Mouse (Mus musculus): ENCODE data around the gene Ptprm.
"Not testable (repeated sequence)": the region's sequence is repeated elsewhere in the genome, so short reads cannot be mapped to it uniquely, and the experiment has no call there.

Gene Ptprm

GRCm38 (mm10) chr17:66852496-66852895, 501.8 kb downstream of the Ptprm start:
- DNase-seq: no peak

- DNase-seq: not testable (repeated sequence)
These were observed 507.2 kb downstream of the Ptprm start for GRCm38 (mm10) chr17:66847011-66847410.

- no peak for DNase-seq
These were observed 531.9 kb downstream of the Ptprm start for GRCm38 (mm10) chr17:66822347-66822746.

- no peak for DNase-seq
These were observed 536.9 kb downstream of the Ptprm start for GRCm38 (mm10) chr17:66817380-66817779.

- DNase-seq: no peak
These were observed 538.3 kb downstream of the Ptprm start for GRCm38 (mm10) chr17:66815921-66816320.

- DNase-seq: no peak
These were observed 540.5 kb downstream of the Ptprm start for GRCm38 (mm10) chr17:66813786-66814185.

GRCm38 (mm10) chr17:66813346-66813745, 540.9 kb downstream of the Ptprm start:
- DNase-seq: no peak

GRCm38 (mm10) chr17:66809786-66810185, 544.5 kb downstream of the Ptprm start:
- DNase-seq: no peak

- DNase-seq: no peak
These were observed 546.1 kb downstream of the Ptprm start for GRCm38 (mm10) chr17:66808186-66808585.

GRCm38 (mm10) chr17:66801831-66802687, 552.2 kb downstream of the Ptprm start:
- DNase-seq: no peak

GRCm38 (mm10) chr17:66800231-66800630, 554.0 kb downstream of the Ptprm start:
- DNase-seq: no peak

- DNase-seq: no peak
These were observed 568.1 kb downstream of the Ptprm start for GRCm38 (mm10) chr17:66786166-66786565.

GRCm38 (mm10) chr17:66785586-66785985, 568.7 kb downstream of the Ptprm start:
- DNase-seq: no peak

- no peak for DNase-seq
These were observed 570.7 kb downstream of the Ptprm start for GRCm38 (mm10) chr17:66783601-66784000.

- no peak for DNase-seq
These were observed 571.2 kb downstream of the Ptprm start for GRCm38 (mm10) chr17:66783075-66783492.

- no peak for DNase-seq
These were observed 572.3 kb downstream of the Ptprm start for GRCm38 (mm10) chr17:66781910-66782309.

GRCm38 (mm10) chr17:66779026-66779425, 575.2 kb downstream of the Ptprm start:
- no peak for DNase-seq

- no peak for DNase-seq
These were observed 584.6 kb downstream of the Ptprm start for GRCm38 (mm10) chr17:66769365-66770363.

GRCm38 (mm10) chr17:66768689-66769275, 585.5 kb downstream of the Ptprm start:
- no peak for DNase-seq

GRCm38 (mm10) chr17:66766166-66766565, 588.1 kb downstream of the Ptprm start:
- DNase-seq: no peak

- DNase-seq: no peak
These were observed 589.8 kb downstream of the Ptprm start for GRCm38 (mm10) chr17:66764435-66764834.

- DNase-seq: no peak
These were observed 591.5 kb downstream of the Ptprm start for GRCm38 (mm10) chr17:66762716-66763115.

All from kidney, adult 11 months (tissue).